Mouse (Mus musculus) sigmoid colon, adult 10 weeks (tissue): Measurements from ENCODE around the gene Ric3. TPM values are rescaled to one million over a fixed set of nuclear protein-coding genes. Genes with fewer than 3 reads are reported as not detected.

ENCODE experiments used
- polyA plus RNA-seq: library from polyadenylated mRNA; stranded (reverse); fragments of 350-450 nt; fragmentation: Illumina TruSeq; extraction: RNeasy Lipid Tissue Mini Kit (QIAGEN cat#74804); gene quantifications from one replicate; pipeline ENCODE4 v1.2.3, GENCODE M21; 2014; ENCODE audit warnings: low read depth, low replicate concordance

The Ric3 gene
- polyA plus RNA-seq, result 6.0 TPM

GRCm38 (mm10) chr7:109083113-109083812 is at the start of gene Ric3:
Ric3 (minus strand) TSS chr7:109083331.

Other genes with a start within 250 kb of the Ric3 start
- not detected for gene Olfr516, start 232.8 kb downstream of the Ric3 start, polyA plus RNA-seq
- gene Olfr517, start 211.0 kb downstream of the Ric3 start, polyA plus RNA-seq, result not detected
- gene Olfr518, start 198.3 kb downstream of the Ric3 start, polyA plus RNA-seq, result not detected
- not detected for gene Olfr519, start 188.9 kb downstream of the Ric3 start, polyA plus RNA-seq
- 10.2 TPM for gene Nlrp10, start 153.2 kb downstream of the Ric3 start, polyA plus RNA-seq
- gene Eif3f, start 148.9 kb downstream of the Ric3 start, polyA plus RNA-seq, result 47.9 TPM
- 0.95 TPM for gene Tub, start 133.0 kb downstream of the Ric3 start, polyA plus RNA-seq
- not detected for gene Lmo1, start 91.9 kb upstream of the Ric3 start, polyA plus RNA-seq